Mouse (Mus musculus) gastrocnemius, adult 2 months (tissue): ENCODE data around the gene Pcca. TPM values are rescaled to one million over a fixed set of nuclear protein-coding genes. Genes with fewer than 3 reads are reported as not detected.

ENCODE experiments used
- DNase-seq: peaks from one replicate; pipeline ENCODE4 v3.0.0; 2022
- H3K27ac ChIP-seq: fragments of 200-600 bp; 2 replicates; pipeline ENCODE4 v1.8.1; 2022; ENCODE audit warnings: mild to moderate bottlenecking
- H3K4me3 ChIP-seq: fragments of 200-600 bp; 2 replicates; pipeline ENCODE4 v1.8.1; 2022; ENCODE audit warnings: mild to moderate bottlenecking, moderate library complexity
- CTCF ChIP-seq: fragments of 200-600 bp; IDR thresholded peaks from 2 replicates; pipeline ENCODE4 v1.8.1; 2022; ENCODE audit warnings: antibody characterized with exemption, mild to moderate bottlenecking, moderate library complexity
- intact Hi-C: fragments of 180-260 bp; cut with DNase I; formaldehyde crosslinking; loops from one replicate; pipeline ENCODE4 v1.15.1; 2025
- total RNA-seq, 2 experiments: library from RNA; stranded (reverse); gene quantifications; 2 replicates each; pipeline ENCODE4 v1.2.3; 2021

Gene Pcca
- total RNA-seq, 2 experiments from 2014 or later, result 37.7 to 58.5 TPM

- intact Hi-C loops, result no loop called here
These were observed 367.1 kb downstream of the Pcca start for GRCm38 (mm10) chr14:122901177-122901576.

GRCm38 (mm10) chr14:122901715-122902114 is 367.6 kb downstream of the Pcca start:
- no peak for TF ChIP-seq CTCF
- H3K4me3 ChIP-seq, result no peak overlapping the region
- DNase-seq, result no peak
- H3K27ac ChIP-seq, result no peak overlapping the region
- intact Hi-C loops, result no loop called here

More at GRCm38 (mm10) chr14:122901177-122901576, 367.1 kb downstream of the Pcca start:
- no peak overlapping the region for H3K4me3 ChIP-seq
- no peak overlapping the region for H3K27ac ChIP-seq
- DNase-seq, result no peak
- TF ChIP-seq CTCF, result no peak; the same call in 1 of the 2 replicates

GRCm38 (mm10) chr14:122902136-122902535 is 368.0 kb downstream of the Pcca start:
- H3K27ac ChIP-seq, result no peak overlapping the region

GRCm38 (mm10) chr14:122902884-122903283 is 368.8 kb downstream of the Pcca start:
- Histone ChIP-seq H3K27ac (peak overlapping the region; percentile 48; the same call in 1 of the 2 replicates), H3K4me3 (no peak overlapping the region)
- intact Hi-C loops, result no loop called here
- peak; percentile 84 for DNase-seq
- peak; percentile 60 for TF ChIP-seq CTCF

More at GRCm38 (mm10) chr14:122902136-122902535, 368.0 kb downstream of the Pcca start:
- no peak for TF ChIP-seq CTCF
- H3K4me3 ChIP-seq, result no peak overlapping the region
- DNase-seq, result peak; percentile 55
- intact Hi-C loops, result no loop called here

GRCm38 (mm10) chr14:122903923-122904351 is 369.8 kb downstream of the Pcca start:
- intact Hi-C loops, result no loop called here
- Histone ChIP-seq H3K27ac (no peak overlapping the region), H3K4me3 (no peak overlapping the region)
- DNase-seq, result no peak
- no peak for TF ChIP-seq CTCF

- intact Hi-C loops, result no loop called here
- no peak overlapping the region for H3K27ac ChIP-seq
- no peak for TF ChIP-seq CTCF
These were observed 370.9 kb downstream of the Pcca start for GRCm38 (mm10) chr14:122905007-122905406.

GRCm38 (mm10) chr14:122908075-122908474 is 374.0 kb downstream of the Pcca start:
- DNase-seq, result no peak
- intact Hi-C loops, result no loop called here
- H3K27ac ChIP-seq, result no peak overlapping the region
- TF ChIP-seq CTCF, result no peak
- H3K4me3 ChIP-seq, result no peak overlapping the region

More at GRCm38 (mm10) chr14:122905007-122905406, 370.9 kb downstream of the Pcca start:
- no peak overlapping the region for H3K4me3 ChIP-seq
- no peak for DNase-seq

- intact Hi-C loops, result no loop called here
- TF ChIP-seq CTCF, result no peak
- Histone ChIP-seq H3K4me3 (no peak overlapping the region), H3K27ac (no peak overlapping the region)
- DNase-seq, result no peak
These were observed 375.4 kb downstream of the Pcca start for GRCm38 (mm10) chr14:122909368-122910091.

- intact Hi-C loops, result no loop called here
These were observed 377.1 kb downstream of the Pcca start for GRCm38 (mm10) chr14:122911265-122911664.

GRCm38 (mm10) chr14:122912137-122912536 is 378.0 kb downstream of the Pcca start:
- peak overlapping the region; percentile 91 for H3K4me3 ChIP-seq
- H3K27ac ChIP-seq, result peak overlapping the region; percentile 91
- TF ChIP-seq CTCF, result no peak
- intact Hi-C loops, result no loop called here
- DNase-seq, result no peak

More at GRCm38 (mm10) chr14:122911265-122911664, 377.1 kb downstream of the Pcca start:
- Histone ChIP-seq H3K4me3 (no peak overlapping the region), H3K27ac (no peak overlapping the region)
- TF ChIP-seq CTCF, result no peak
- DNase-seq, result no peak

- peak; percentile 86 for DNase-seq
- intact Hi-C loops, result no loop called here
- peak overlapping the region; percentile 91 for H3K27ac ChIP-seq
- TF ChIP-seq CTCF, result peak; percentile 21; the same call in 1 of the 2 replicates
- H3K4me3 ChIP-seq, result peak overlapping the region; percentile 91
These were observed 378.8 kb downstream of the Pcca start for GRCm38 (mm10) chr14:122912812-122913498.

- no peak for TF ChIP-seq CTCF
- DNase-seq, result no peak
- intact Hi-C loops, result no loop called here
These were observed 379.5 kb downstream of the Pcca start, which contains the start of gene Ggact for GRCm38 (mm10) chr14:122913657-122914056. Gene Ggact, minus strand, starts transcription at chr14:122913757.

GRCm38 (mm10) chr14:122917676-122918075 is 383.6 kb downstream of the Pcca start:
- TF ChIP-seq CTCF, result no peak
- DNase-seq, result no peak
- Histone ChIP-seq H3K27ac (no peak overlapping the region), H3K4me3 (no peak overlapping the region)
- intact Hi-C loops, result no loop called here

More at GRCm38 (mm10) chr14:122913657-122914056, 379.5 kb downstream of the Pcca start, which contains the start of gene Ggact:
- Histone ChIP-seq H3K27ac (peak within 1 kb of the TSS; percentile 91), H3K4me3 (peak within 1 kb of the TSS; percentile 91)
